Mouse (Mus musculus) heart, postnatal 0 days (tissue): ENCODE measurements around the gene Tmem121b.

ENCODE experiments used
- CTCF ChIP-seq: IDR thresholded peaks from 2 replicates; pipeline ENCODE4 v1.5.1; 2016; ENCODE audit warnings: antibody characterized with exemption, control low read depth, low read depth
- EP300 ChIP-seq: IDR thresholded peaks from 2 replicates; pipeline ENCODE4 v1.6.1; 2016; ENCODE audit warnings: antibody characterized with exemption, low read depth

DNA sequence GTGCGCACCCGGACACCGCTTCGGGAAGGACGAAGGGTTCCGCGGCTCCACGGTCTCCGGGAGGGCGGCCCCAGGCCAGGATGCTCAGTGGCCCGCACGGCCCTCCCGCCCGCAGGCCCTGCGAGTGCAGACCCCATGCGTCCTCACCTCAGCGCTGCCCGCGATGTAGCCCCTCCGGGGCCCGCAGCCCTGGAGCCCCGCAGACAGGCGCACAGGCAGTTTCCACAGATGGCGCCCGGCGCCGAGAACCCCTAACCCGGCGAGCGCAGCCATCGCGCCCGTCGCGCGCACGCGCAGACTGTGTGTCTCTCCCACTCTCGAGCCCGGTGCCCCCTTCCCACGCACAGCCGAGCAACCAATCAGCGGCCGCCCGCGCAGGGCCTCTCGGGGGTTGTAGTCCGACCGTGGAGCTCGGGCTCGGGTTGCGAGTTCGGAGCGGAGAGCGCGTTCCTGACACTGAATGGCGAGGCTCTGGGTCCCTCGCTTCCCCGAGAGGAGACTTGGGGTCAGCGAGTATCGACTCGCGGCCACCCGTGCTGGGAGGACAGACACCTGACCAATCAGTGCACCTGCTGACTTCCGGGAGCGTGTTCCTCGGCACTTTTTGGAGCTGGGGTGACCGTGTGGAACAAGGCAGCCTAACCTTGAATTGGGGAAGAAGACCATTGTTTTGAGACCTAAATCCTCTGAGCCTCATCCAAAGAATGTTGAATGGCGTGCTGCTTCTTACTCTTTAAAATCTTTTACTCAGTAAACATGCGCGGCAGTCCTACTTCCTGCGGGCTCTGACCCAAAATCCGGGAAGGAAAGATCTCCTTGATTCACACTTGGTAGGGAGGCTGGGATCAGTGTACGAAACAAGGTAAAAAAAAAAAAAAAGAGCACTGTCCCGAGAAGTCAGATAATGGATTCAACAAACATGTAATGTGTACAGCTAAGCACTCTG is 37.7 kb upstream of the Tmem121b start, which contains the start of gene Hdhd5:
- TF ChIP-seq CTCF (no peak), EP300 (no peak)
